Mouse (Mus musculus) urinary bladder, adult 2 months (tissue): ENCODE measurements around the gene Pcmt1. TPM values are rescaled to one million over a fixed set of nuclear protein-coding genes. Genes with fewer than 3 reads are reported as not detected.
"Not testable (repeated sequence)": the region's sequence is repeated elsewhere in the genome, so short reads cannot be mapped to it uniquely, and the experiment has no call there.

ENCODE experiments used
- DNase-seq: peaks from one replicate; pipeline ENCODE4 v3.0.0; 2022; ENCODE audit warnings: low spot score
- polyA plus RNA-seq: library from polyadenylated mRNA; depleted of rRNA; stranded (reverse); fragments of >200 nt; gene quantifications from 2 replicates; pipeline ENCODE4 v1.2.3, GENCODE M21; 2012

Gene Pcmt1
- polyA plus RNA-seq, 1 experiment = 67.5 TPM

DNA sequence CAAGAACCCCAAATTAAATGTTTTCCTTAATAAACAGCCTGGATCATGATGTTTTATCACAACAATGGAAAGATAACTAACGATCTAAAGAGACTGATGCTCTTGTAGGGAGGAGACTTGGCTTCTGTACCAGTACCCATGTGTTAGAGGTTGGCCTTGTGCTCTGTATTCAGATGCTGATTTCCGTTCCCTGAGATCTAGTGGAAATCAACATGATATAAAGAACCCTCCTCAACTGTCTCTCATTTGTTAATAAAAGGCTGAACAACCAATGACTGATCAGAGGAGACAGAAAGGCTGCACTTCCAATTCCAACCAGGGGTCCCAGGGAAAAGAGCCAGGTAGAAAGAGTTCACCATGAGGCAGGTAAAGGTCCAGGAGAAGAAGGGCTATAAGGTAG is 35.0 kb downstream of the Pcmt1 start:
- no peak for DNase-seq

- no peak for DNase-seq
Observed at GRCm38 (mm10) chr10:7640366-7640765, 40.6 kb downstream of the Pcmt1 start.

DNA sequence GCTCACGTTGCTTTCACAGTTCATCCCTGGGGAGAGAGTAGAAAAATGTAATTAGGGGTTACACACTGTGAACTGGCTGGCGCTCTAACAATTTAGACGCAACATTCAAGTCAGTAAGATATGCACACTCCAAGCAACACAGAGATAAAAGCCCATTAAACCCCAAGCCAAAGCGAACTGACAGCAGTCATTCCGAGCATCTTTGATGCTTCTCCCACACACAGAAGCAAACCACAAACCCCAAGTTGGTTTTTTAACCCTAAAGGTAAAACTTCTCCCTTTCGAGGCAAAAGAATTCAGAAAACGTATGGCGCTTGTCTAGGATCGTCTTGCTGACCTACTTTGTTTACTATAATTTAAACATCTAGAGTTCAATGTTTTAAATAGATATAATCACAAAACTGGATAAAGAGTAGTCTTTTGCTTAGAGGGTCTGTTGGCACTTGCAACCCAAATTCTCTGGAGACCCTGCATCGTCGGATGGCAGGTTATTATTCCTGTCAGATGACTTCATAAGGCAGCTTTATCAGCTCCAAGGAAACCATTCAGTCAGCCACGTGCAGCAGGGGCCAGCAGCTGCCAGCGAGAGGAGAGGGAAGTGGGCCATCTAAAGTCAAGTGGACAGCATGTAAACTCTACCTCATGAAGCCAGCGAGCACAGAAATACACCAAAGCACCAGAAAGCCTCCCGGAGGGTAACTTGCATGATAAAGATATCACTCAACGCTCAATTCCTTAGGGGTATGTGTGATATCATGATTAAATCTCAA is 49.8 kb downstream of the Pcmt1 start:
- no peak for DNase-seq

DNA sequence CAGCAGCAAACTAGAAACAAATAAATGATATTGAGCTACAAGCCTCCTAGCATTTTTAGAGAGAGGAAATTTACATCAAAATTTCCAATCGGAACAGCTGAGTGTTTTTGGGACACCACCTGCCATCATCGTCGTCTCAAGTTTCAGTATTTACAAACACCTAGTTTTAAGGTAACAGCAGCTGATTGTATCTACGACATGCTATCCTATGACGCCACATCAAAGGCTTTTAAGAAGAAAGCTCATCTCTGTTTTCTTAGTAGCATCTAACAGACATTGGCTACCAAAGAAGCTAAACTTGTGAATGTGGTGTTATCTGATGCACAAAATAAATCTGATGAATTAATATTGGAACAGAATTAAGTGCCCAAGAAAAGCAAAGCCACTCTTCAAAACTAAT is 50.6 kb downstream of the Pcmt1 start:
- no peak for DNase-seq

- DNase-seq = no peak
Observed at GRCm38 (mm10) chr10:7629092-7629491, 51.8 kb downstream of the Pcmt1 start.

- DNase-seq = no peak
Observed at GRCm38 (mm10) chr10:7623861-7624518, 56.9 kb downstream of the Pcmt1 start.

DNA sequence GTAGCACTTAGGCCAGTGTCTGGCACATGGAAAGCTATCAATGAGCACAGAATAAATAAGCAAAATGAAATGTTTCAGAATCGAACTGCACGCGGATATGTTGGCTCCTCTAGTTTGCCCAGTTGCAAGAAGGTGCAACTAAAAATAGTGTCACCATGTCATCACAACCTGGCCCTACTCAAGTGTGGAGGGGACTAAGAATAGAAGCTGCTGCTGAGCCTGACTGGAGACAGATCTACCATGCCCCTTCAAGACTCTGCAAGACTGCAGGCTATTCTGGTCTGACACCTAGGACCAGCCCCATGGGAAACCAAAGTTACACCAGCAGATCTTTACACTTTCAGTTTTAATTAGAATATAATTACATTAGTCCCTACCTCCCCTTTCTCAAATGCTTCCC is 58.6 kb downstream of the Pcmt1 start:
- no peak for DNase-seq

- DNase-seq = no peak
Observed at GRCm38 (mm10) chr10:7620723-7621122, 60.2 kb downstream of the Pcmt1 start.

DNA sequence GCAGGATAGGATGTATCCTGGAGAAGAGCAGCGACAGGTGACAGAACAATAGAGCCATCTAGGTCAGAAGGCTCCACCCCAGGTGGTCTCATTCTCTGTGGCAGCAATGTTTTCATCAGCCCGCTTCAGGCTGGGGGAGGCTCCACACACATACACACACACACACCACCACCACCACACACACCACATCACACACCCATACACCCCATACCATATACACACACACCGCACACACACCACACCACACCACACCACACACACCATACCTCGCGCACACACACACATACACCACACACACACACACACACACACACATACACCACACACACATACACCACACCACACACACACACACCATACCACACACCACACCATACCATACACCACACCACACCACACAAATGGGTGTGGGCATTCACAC is 61.1 kb downstream of the Pcmt1 start:
- DNase-seq = no peak

DNA sequence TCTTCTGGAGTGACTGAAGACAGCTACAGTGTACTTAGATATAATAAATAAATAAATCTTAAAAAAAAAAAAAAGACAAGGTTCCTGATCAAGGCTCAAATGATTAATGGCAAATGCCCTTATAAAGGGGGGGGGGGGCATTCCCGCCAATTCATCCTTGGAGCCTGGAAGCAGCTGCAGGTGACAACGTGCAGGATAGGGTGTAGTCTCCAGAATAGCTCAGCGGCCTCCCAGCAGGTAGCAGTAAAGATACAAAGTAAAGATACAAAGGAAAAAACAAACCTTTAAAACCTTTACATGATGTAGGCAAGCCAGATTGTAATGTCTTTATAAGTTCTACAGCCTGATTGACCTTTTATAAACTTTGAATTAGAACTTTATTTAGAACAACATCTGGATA is 63.4 kb downstream of the Pcmt1 start:
- not testable (repeated sequence) for DNase-seq

- DNase-seq = not testable (repeated sequence)
Observed at GRCm38 (mm10) chr10:7617146-7617545, 63.8 kb downstream of the Pcmt1 start.

DNA sequence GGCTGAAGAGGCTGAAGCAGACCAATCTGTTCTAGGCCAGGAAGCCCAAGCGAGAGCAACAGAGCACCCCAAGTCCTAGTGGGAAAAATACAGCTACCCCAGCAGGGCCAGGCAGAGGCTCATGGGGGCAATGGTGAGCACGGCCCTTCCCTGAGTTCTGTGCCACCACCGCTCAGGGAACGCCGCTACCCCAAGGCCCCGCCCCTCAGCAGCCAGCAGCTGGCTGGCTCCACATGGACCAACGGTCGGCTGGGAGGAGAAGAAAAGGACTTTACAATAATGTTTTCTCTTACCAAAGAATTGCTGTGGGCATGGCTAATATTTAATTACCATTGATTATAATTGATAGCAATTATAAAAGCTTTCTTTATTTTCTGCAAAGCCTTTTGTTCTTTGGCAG is 66.1 kb downstream of the Pcmt1 start:
- DNase-seq = no peak

DNA sequence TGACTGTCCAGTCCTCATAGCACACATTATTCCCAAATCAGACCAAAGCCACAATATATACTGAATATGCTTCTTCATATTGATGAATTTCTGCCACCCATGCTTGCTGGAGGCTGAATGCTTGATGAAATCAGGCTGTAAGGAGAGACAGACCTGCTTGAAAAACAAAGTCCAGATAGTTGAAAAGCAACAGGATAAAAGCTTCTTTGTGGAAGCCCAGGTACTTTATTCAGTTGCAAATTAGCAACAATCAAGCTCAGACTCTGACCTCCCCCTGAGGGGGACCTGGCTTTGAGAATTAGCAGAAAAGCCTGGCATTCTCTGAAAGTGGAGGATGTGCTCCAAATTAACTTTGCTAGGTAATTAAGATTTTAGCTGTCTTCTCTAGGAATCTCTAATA is 68.7 kb downstream of the Pcmt1 start:
- not testable (repeated sequence) for DNase-seq

GRCm38 (mm10) chr10:7611647-7612046 is 69.3 kb downstream of the Pcmt1 start:
- DNase-seq = no peak

GRCm38 (mm10) chr10:7608611-7609010 is 72.3 kb downstream of the Pcmt1 start:
- DNase-seq = no peak

DNA sequence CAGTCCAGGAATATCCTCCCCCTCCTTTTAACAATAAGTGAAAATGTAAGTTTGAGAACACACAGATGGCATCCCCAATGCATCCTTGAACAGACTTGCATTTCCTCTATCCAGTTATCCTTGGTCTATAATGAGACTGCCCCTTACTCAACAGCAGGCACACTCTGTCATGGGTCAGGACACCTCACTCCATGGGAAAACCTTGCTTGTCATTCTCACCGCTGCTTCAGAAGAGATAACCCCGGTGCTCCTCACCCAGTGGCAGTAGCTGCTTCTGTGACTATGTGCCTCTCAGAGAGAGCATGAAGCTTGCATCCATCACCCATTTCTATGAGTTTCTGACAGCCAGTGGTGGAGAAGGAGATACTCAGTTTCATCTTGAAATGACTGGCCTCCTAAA is 74.5 kb downstream of the Pcmt1 start:
- no peak for DNase-seq

- no peak for DNase-seq
Observed at GRCm38 (mm10) chr10:7605168-7605567, 75.8 kb downstream of the Pcmt1 start.

- peak; percentile 62 for DNase-seq
Observed at GRCm38 (mm10) chr10:7600647-7601046, 80.3 kb downstream of the Pcmt1 start.

DNA sequence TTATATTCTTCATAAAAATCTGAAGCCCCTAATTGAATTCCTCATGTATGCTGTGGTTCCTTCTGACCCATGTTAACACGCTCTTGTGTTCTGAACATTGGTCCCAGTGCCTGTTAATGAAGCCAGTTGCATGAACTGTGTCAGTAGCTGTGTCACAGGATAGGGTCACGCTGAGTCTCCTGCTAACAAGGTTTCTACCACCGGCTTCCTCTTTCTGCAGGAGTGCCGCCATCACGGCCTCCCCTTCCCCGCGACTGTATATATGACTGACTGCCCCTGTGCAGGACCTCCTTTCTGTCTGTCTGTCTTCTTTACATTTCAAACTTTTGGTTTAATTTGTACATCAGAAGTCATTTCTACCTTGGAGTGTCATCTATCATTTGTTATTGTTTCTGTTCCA is 82.8 kb downstream of the Pcmt1 start:
- DNase-seq = no peak

DNA sequence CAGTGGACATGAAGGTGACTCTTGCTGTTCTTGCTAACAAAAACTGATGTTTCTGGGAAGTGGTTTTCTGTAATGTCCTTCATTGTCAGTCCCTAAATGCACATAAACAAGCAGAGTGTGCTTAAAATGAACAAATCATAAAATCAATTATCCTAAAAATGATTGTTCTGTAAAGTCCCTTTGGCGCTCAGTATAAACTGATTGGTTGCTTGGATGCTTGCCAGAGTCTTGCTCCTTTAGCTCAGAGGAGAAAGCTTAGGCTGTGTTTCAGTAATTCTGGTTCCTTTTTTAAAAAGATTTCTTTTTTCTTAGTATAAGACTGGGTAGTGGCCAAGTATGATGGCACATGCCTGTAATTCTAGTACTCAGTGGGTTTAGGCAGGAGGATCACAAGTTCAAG is 84.7 kb downstream of the Pcmt1 start:
- DNase-seq = no peak

- DNase-seq = no peak
Observed at GRCm38 (mm10) chr10:7594797-7595196, 86.1 kb downstream of the Pcmt1 start.

DNA sequence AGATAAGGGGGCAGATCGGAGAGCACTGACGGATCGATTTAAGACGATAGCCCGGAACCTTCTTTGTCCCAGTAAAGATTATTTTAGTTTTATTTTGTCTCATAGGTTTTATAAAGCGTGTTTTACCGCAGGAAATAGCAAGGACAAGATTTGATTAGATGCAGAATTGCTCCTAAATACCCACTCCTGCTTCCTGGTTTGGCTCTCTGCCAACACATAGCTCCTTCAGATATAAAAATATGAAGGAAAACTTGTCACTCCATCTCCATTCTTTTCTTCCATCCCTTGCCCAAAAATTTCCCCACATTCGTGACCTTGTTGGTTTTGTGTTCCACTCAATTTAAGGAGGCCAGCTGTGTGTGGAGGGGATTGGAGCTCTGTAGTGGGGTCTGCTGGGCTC is 90.1 kb downstream of the Pcmt1 start:
- DNase-seq = no peak

DNA sequence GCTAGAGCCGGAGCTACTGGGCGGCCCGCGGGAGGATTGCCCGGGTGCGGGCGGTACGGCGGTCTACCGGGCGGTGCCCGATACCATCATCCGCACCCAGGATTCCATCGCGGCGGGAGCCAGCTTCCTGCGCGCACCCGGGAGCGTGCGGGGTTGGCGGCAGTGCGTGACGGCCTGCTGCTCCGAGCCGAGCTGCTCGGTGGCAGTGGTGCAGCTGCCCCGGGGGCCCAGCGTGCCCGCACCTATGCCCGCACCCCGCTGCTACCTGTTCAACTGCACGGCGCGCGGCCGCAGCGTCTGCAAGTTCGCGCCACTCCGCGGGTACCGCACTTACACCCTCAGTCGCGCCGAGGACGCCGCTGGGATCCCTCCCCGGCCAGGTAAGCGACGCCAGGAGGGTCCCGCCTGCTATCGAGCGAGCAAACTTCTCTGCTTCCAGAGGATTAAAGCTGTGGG is 90.7 kb downstream of the Pcmt1 start:
- no peak for DNase-seq
